Mouse (Mus musculus) adrenal gland, postnatal 36 days (tissue): Measurements from ENCODE around the gene Osmr. TPM values are rescaled to one million over a fixed set of nuclear protein-coding genes. Genes with fewer than 3 reads are reported as not detected.
"Not testable (repeated sequence)": the region's sequence is repeated elsewhere in the genome, so short reads cannot be mapped to it uniquely, and the experiment has no call there.

Source experiments
- DNase-seq, 2 experiments: peaks; one replicate each; pipeline ENCODE4 v3.0.0; 2021; ENCODE audit warnings: mixed read lengths in 1 of 2
- total RNA-seq, 2 experiments: library from RNA; stranded (reverse); gene quantifications; 2 replicates each; pipeline ENCODE4 v1.2.3; 2021

Gene Osmr
- total RNA-seq, 2 experiments from 2014 or later, result 5.5 to 14.0 TPM

DNA sequence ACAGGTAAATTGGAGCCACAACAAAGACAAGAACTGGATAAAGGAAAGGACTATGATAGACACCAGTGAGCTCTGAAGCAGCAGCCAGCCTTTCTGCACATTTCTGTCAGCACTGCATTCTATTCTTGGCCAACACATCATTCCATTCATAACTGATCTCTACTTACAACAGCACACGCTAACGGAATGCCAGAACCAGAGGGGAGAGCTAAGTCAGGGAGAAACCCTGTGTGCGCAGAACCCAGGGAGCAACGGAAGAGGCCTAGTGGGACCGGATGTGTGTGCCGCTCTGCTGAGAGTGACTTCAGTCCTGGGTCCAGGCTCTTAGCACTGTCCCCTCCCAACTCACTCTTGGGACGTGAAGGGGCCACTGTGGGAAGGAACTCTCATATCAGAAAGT lies 13.2 kb downstream of the Osmr start:
- no peak for DNase-seq

GRCm38 (mm10) chr15:6859781-6860180 lies 15.0 kb downstream of the Osmr start:
- no peak for DNase-seq

GRCm38 (mm10) chr15:6858871-6859270 lies 15.9 kb downstream of the Osmr start:
- no peak for DNase-seq

GRCm38 (mm10) chr15:6857270-6857905 lies 17.4 kb downstream of the Osmr start:
- DNase-seq, result no peak

- peak; percentile 45 to 54 for DNase-seq
These were observed 24.9 kb downstream of the Osmr start for GRCm38 (mm10) chr15:6849851-6850250.

GRCm38 (mm10) chr15:6840199-6840598 lies 34.6 kb downstream of the Osmr start:
- peak in 1 of 2 experiments; percentile 17 for DNase-seq

DNA sequence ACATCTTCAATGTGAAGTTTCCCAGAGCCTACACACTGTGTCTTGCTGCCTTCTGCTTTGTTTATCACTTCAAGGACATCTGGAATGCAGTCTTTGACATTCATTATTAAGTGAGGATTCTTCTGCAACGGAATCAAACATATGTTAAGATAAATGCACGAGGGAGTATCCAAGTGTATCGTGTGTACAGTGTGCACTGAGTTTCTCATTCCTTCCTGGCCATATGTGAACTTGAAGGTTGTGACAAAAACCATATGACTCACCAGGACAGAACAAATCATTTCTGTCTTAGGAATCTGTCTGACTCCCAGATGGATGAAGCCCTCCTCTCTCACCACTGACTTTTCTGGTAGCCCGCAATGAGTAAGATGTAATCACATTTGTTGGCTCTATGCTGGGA lies 59.0 kb downstream of the Osmr start:
- DNase-seq, result peak in 1 of 2 experiments; percentile 8

- DNase-seq, result not testable (repeated sequence)
These were observed 73.6 kb downstream of the Osmr start for GRCm38 (mm10) chr15:6801212-6801611.

DNA sequence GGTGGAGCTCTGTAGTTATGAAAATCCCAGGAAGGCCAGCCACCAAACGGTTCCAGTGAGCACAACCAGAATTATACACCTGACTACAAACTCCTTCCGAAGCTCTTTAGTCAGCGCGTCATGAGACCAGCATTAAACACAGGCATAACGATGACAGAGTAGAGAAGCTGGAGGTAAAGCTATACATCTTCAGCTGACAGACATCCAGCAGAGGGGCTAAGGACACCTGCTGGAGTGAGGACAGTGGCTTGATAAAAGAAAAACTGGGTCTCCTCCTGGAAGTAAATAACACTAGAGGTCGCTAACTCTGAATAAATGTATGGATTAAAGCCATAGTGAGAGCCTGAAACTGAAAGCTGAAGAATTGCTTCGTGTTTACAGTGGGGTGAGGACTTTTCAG lies 81.9 kb downstream of the Osmr start:
- no peak for DNase-seq

- no peak for DNase-seq
These were observed 83.1 kb downstream of the Osmr start for GRCm38 (mm10) chr15:6791648-6792047.

- DNase-seq, result no peak
These were observed 84.8 kb downstream of the Osmr start for GRCm38 (mm10) chr15:6790011-6790410.

DNA sequence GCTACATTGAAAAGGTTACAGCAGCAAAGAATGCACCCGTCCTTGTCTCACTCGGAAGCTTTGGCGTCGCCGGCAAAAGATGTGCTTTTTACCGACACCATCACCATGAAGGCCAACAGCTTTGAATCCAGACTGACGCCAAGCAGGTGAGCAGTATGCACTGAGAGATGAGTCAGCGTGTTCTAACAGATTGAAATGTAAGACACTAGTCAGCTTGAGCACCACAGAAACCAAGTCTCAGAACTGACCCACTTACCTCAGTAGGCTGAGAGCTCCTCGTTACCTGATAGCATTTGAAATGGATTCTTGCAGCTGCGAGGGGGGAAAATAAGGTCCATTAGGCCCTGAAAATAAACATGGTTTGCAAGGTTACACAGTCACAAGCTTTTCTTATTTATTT lies 87.5 kb downstream of the Osmr start:
- no peak for DNase-seq

GRCm38 (mm10) chr15:6786212-6786611 lies 88.6 kb downstream of the Osmr start:
- DNase-seq, result no peak

GRCm38 (mm10) chr15:6772265-6772664 lies 102.5 kb downstream of the Osmr start:
- DNase-seq, result no peak

Other genes with a start within 250 kb of the Osmr start
- 10 to 100 TPM; 25.6 to 25.7 TPM for gene Rictor, start 166.6 kb downstream of the Osmr start, total RNA-seq
- 10 to 100 TPM; 35.8 to 59.6 TPM for gene Lifr, start 215.6 kb upstream of the Osmr start, total RNA-seq